Mouse (Mus musculus): ENCODE data around the gene Gse1. TPM values are rescaled to one million over a fixed set of nuclear protein-coding genes. Genes with fewer than 3 reads are reported as not detected.

The Gse1 gene
- polyA plus RNA-seq, 1 experiment, result 70.4 TPM

DNA sequence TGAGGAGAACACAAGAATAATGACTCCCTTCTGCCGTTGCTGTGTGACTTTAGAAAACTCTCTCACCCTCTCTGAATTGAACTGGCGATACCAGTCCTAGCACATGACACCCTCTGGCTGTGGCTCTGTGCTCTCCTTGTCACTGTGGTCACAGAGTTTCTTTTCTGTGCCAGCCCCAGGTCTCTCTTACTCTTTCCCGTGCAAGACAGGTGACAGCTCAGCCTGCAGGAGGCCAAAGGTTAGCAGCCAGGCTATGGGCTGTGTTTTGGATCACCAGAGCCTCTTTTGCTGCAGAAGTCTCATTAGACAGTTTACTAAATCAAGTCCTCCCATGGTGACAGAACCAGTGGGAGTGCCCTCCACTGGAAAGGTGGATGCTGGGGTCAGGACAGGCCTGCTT, 145.4 kb downstream of the Gse1 start:
- TF ChIP-seq CTCF (IDR thresholded peaks at IDR 0.05; ENCODE audit: borderline replicate concordance, extremely low read depth, insufficient read depth, insufficient read length) (no peak), POLR2A (IDR thresholded peaks at IDR 0.05; ENCODE audit: borderline replicate concordance, extremely low read depth, insufficient read depth, insufficient read length, poor library complexity, severe bottlenecking) (no peak)
- no peak for DNase-seq (ENCODE audit: low read depth)

DNA sequence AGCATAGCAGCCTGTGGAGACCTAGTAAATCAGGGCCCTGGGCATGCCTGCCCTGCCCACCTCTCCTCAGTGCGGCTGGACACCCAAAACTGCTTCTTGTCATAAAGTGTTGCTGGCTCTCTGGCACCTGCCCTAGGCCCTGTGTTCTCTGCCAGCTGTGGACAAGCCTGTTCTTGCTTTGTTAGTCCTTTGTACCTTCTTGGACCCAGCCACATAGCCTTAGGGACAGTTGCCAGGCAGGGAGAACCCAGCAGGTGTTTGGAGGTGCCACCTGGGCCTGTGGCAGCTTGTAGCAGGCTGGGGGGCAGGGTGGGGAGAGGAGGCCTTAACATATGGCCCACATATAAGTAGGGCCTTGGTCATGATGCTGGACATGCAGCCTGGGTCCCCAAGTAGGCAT, 145.8 kb downstream of the Gse1 start:
- no peak for DNase-seq (ENCODE audit: low read depth)
- TF ChIP-seq CTCF (IDR thresholded peaks at IDR 0.05; ENCODE audit: borderline replicate concordance, extremely low read depth, insufficient read depth, insufficient read length), result no peak
- no peak for TF ChIP-seq POLR2A (IDR thresholded peaks at IDR 0.05; ENCODE audit: borderline replicate concordance, extremely low read depth, insufficient read depth, insufficient read length, poor library complexity, severe bottlenecking)

DNA sequence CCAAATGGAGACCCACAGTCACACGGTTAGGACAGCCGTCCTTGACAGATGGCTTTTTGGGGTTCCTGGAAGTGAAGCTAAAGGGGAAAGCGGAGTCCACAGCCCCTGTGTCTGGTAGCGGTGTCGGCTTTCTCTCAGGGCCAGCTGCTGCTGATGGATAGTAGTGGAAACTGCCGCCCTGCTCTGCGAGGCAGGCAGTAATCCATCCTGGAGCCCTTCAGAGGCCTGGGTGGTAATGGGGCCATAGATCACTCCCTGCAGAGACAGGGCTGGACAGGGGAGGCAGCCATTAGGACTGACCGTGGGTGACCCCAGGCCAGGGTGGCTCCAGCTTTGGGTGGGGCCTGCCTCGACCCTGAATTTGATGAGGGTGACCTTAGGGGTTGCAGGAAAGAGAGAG, 146.3 kb downstream of the Gse1 start:
- DNase-seq (ENCODE audit: low read depth), result peak; percentile 59
- no peak for TF ChIP-seq POLR2A (IDR thresholded peaks at IDR 0.05; ENCODE audit: borderline replicate concordance, extremely low read depth, insufficient read depth, insufficient read length, poor library complexity, severe bottlenecking)
- no peak for TF ChIP-seq CTCF (IDR thresholded peaks at IDR 0.05; ENCODE audit: borderline replicate concordance, extremely low read depth, insufficient read depth, insufficient read length)

GRCm38 (mm10) chr8:120375170-120375569, 146.9 kb downstream of the Gse1 start:
- TF ChIP-seq POLR2A (IDR thresholded peaks at IDR 0.05; ENCODE audit: borderline replicate concordance, extremely low read depth, insufficient read depth, insufficient read length, poor library complexity, severe bottlenecking) (no peak), CTCF (IDR thresholded peaks at IDR 0.05; ENCODE audit: borderline replicate concordance, extremely low read depth, insufficient read depth, insufficient read length) (no peak)
- DNase-seq (ENCODE audit: low read depth), result peak; percentile 87

GRCm38 (mm10) chr8:120376215-120376614, 148.0 kb downstream of the Gse1 start:
- TF ChIP-seq POLR2A (IDR thresholded peaks at IDR 0.05; ENCODE audit: borderline replicate concordance, extremely low read depth, insufficient read depth, insufficient read length, poor library complexity, severe bottlenecking) (no peak), CTCF (IDR thresholded peaks at IDR 0.05; ENCODE audit: borderline replicate concordance, extremely low read depth, insufficient read depth, insufficient read length) (no peak)
- peak; percentile 73 for DNase-seq (ENCODE audit: low read depth)

- no peak for DNase-seq (ENCODE audit: low read depth)
Measured at GRCm38 (mm10) chr8:120376847-120377802, 148.9 kb downstream of the Gse1 start.

GRCm38 (mm10) chr8:120377803-120378189, 149.5 kb downstream of the Gse1 start:
- TF ChIP-seq CTCF (IDR thresholded peaks at IDR 0.05; ENCODE audit: borderline replicate concordance, extremely low read depth, insufficient read depth, insufficient read length), result no peak
- TF ChIP-seq POLR2A (IDR thresholded peaks at IDR 0.05; ENCODE audit: borderline replicate concordance, extremely low read depth, insufficient read depth, insufficient read length, poor library complexity, severe bottlenecking), result no peak
- DNase-seq (ENCODE audit: low read depth), result no peak

More at GRCm38 (mm10) chr8:120376847-120377802, 148.9 kb downstream of the Gse1 start:
- TF ChIP-seq POLR2A (IDR thresholded peaks at IDR 0.05; ENCODE audit: borderline replicate concordance, extremely low read depth, insufficient read depth, insufficient read length, poor library complexity, severe bottlenecking) (no peak), CTCF (IDR thresholded peaks at IDR 0.05; ENCODE audit: borderline replicate concordance, extremely low read depth, insufficient read depth, insufficient read length) (no peak)

GRCm38 (mm10) chr8:120378306-120378705, 150.1 kb downstream of the Gse1 start:
- TF ChIP-seq POLR2A (IDR thresholded peaks at IDR 0.05; ENCODE audit: borderline replicate concordance, extremely low read depth, insufficient read depth, insufficient read length, poor library complexity, severe bottlenecking), result no peak
- TF ChIP-seq CTCF (IDR thresholded peaks at IDR 0.05; ENCODE audit: borderline replicate concordance, extremely low read depth, insufficient read depth, insufficient read length), result no peak
- peak; percentile 86 for DNase-seq (ENCODE audit: low read depth)

- TF ChIP-seq CTCF (IDR thresholded peaks at IDR 0.05; ENCODE audit: borderline replicate concordance, extremely low read depth, insufficient read depth, insufficient read length), result no peak
- TF ChIP-seq POLR2A (IDR thresholded peaks at IDR 0.05; ENCODE audit: borderline replicate concordance, extremely low read depth, insufficient read depth, insufficient read length, poor library complexity, severe bottlenecking), result no peak
- no peak for DNase-seq (ENCODE audit: low read depth)
Measured at GRCm38 (mm10) chr8:120379015-120379414, 150.8 kb downstream of the Gse1 start.

- no peak for TF ChIP-seq CTCF (IDR thresholded peaks at IDR 0.05; ENCODE audit: borderline replicate concordance, extremely low read depth, insufficient read depth, insufficient read length)
- DNase-seq (ENCODE audit: low read depth), result peak; percentile 58
Measured at GRCm38 (mm10) chr8:120381865-120382264, 153.6 kb downstream of the Gse1 start.

DNA sequence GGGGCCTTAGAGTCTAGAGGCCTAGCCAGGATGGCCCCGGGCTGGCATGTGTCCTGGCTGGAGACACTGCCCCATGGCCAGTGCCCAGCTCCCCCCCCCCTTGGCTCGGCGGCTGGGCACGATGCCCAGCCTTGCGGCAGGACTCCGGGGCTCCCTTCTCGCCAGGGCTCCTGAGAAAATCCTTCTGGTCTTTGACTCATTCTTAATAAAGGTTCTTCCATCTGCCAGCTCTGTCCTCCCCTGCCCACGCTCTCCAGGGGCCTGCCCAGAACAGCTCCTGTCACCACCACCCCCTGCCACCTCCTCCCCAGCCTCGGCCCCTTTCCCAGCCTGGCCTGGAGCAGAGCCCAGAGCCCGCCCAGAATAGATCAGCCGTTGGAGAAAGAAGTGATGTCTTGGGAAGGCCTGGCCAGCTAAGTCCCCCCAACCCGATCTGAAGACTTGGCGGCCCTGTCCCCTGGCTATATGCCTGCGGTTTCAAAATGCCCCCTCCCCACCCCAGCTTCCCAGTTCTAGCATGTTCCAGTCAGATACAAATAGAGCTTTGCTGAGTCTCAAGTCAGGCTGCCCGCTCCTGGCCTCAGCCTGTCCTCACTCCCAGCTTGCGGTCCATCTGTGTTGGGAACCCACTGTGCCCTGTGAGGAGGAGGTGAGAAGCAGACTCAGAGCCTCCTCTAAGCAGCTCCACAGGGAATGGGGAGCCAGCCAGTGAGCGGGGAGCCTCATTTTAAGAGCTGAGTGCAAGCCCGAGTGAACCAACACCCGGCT, 154.4 kb downstream of the Gse1 start:
- peak; percentile 97 for DNase-seq (ENCODE audit: low read depth)
- TF ChIP-seq POLR2A (IDR thresholded peaks at IDR 0.05; ENCODE audit: borderline replicate concordance, extremely low read depth, insufficient read depth, insufficient read length, poor library complexity, severe bottlenecking), result no peak
- TF ChIP-seq CTCF (IDR thresholded peaks at IDR 0.05; ENCODE audit: borderline replicate concordance, extremely low read depth, insufficient read depth, insufficient read length), result no peak

All from brain, embryonic 14.5 days (tissue).